Mouse (Mus musculus) CD4-positive, CD25-positive, alpha-beta regulatory T cell, adult 2 months (primary cell): ENCODE data around the gene Szrd1.
"Not testable (repeated sequence)": the region's sequence is repeated elsewhere in the genome, so short reads cannot be mapped to it uniquely, and the experiment has no call there.

ENCODE experiments used
- DNase-seq: peaks from one replicate; pipeline ENCODE4 v3.0.0-alpha.2; 2012; ENCODE audit warnings: low read depth, low spot score

Gene Szrd1

DNA sequence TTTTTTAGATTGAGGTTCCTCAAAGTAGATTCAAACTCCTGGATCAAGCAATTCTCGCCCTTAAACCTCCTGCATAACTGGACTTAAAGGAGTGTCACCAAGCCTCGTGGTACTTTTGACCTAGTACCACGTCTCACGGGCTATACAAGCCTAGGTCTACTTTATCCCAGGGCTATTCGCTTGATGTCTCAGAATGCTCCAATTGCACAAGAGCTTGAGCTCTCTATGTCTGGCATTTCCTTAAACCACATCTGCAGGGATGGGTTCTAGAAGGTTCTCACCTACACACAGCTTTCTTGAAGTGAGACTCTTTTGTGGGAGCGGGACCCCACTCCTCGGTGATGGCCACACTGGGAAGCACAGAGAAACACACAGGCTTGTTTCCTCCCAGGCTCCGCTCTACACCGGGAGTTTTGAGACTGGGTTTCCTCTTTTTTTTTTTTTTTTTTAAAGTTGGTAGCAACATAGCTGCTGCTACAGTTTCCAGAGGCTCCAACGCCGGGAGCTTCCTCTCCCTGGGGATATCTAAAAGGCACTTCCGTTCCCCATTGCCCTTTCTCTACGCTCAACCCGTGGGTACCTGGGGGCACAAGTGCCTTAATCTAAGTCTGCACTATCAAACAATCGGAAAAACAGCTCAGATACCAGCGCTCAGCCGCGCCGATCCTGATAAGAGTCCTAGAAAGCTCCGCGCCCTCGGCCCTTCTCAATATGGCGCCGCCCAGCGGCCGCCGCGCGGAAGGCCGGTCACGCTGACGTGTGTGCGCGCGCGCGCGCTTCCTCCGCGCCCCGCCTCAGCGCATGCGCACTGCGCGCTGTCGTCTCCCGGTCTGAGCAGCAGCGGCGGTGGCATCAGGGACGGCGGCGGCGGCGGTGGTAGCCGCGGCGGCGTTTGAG is 7.8 kb upstream of the Szrd1 start, which contains the start of gene Fbxo42:
Gene Fbxo42, plus strand, starts transcription at position 802 of the 897 bp plus-strand sequence.
- DNase-seq = peak; percentile 98

DNA sequence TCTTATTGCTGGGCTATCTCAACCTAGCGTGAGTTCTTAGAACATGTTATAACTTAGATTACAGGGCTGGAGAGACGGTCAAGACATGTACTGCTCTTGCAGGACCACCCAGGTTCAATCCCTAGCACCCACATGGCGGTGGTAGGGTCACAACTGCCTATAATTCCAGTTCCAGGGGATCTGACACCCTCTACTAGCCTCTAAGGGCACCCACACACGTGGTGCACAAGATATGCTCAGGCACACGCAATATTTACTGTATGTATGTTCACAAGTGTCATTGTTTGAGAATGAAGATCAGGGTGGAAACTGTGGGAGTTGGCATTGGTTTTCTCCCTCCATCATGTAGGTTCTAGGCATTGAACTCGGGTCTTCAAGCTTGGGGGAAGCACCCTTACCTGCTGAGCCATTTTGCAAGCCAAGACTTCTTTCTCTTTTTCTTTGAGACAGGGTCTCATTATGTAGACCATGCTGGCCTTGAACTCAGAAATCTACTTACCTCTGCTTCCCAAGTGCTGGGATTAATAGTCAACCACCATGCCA is 7.0 kb upstream of the Szrd1 start:
- no peak for DNase-seq

DNA sequence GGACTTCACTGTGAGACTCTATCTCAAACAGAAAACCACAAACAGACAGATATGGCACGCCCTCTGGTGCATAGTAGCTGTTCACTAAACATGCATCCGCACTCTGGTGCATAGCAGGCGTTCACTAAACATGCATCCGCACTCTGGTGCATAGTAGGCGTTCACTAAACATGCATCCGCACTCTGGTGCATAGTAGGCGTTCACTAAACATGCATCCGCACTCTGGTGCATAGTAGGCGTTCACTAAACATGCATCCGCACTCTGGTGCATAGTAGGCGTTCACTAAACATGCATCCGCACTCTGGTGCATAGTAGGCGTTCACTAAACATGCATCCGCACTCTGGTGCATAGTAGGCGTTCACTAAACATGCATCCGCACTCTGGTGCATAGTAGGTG is 5.5 kb upstream of the Szrd1 start:
- DNase-seq = not testable (repeated sequence)

DNA sequence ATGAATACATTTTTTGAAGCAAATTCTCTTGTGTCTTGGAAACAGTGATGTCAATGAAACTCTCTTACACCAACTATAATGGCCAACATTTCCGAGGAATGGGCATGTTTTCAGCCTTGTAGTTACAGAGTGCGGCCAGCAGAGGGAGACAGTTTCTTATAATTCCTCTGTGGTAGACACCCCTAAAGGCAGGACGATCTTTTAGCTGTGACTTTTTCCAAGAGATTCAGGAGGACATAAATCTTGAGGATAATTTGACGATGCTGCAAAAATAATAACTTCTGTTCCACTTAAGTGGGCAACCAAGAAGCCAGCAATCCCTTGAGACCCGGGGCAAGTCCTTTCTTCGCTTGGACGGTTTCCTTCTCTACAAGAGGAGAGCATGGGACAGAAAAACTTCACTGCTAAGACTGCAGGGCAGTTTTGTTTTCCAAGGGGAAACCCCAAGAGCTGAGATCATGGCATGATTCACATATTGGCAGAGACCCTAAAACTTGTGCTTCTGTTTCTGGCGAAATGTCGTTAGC is 2.8 kb upstream of the Szrd1 start:
- peak; percentile 87 for DNase-seq

DNA sequence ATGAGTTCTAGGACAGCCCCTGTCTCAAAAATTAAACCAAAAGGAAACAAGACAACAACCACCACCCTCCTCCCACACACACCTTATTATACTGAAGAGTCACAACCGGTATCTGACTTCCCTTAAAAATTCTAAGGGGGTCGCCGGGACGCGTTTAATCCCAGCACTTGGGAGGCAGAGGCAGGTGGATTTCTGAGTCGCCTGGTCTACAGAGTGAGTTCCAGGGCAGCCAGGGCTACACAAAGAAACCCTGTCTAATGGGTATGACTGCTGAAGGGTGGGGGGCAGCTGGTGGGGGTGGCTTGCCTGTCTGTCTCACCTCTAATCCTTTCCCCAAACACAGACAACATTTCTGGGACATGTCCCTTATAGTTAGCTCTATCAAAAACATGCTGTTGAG is 1.4 kb upstream of the Szrd1 start:
- DNase-seq = no peak

DNA sequence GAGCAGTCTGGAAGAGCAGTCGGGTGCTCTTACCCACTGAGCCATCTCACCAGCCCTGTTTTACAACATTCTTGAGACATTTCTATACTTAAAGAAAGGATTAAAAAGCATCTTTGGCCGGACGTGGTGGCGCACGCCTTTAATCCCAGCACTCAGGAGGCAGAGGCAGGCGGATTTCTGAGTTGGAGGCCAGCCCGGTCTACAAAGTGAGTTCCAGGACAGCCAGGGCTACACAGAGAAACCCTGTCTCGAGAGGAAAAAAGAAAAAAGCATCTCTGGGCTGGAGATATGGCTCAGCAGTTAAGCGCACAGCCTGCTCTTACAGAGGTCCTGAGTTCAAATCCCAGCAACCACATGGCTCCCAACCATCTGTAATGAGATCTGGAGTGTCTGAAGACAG is 779 bp upstream of the Szrd1 start:
- DNase-seq = not testable (repeated sequence)

DNA sequence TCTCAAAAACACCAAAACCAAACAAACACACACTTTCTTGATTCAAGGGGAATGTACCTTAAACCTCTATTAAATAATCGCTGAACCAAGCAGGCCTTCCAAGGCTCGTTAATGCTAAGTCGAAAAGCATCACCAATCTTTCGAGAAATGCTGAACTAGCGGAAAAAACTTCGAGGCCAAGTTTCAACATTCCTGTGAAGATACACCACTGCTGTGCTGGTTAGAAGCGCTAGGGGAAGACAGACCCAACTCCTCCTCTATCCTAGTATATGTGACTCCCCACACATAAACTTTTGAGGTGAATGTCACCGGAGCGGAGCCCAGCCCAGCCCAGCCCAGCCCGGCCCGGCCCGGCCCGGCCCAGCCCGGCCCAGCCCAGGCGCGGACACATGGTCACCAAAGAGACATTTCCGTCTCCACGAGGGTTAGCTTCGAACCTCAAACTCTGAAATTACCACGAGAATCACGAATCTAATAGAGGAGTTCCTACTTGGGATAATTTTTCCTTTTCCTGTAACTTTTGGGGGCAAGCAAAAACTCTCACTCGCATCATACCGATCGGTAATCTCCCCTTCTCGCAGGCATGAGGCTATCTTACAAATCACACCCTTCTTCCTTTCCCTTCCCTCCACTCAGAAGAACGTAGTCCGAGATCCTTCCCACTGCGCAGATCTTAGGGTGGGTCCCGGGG is 1.0 kb downstream of the Szrd1 start:
- peak; percentile 69 for DNase-seq

DNA sequence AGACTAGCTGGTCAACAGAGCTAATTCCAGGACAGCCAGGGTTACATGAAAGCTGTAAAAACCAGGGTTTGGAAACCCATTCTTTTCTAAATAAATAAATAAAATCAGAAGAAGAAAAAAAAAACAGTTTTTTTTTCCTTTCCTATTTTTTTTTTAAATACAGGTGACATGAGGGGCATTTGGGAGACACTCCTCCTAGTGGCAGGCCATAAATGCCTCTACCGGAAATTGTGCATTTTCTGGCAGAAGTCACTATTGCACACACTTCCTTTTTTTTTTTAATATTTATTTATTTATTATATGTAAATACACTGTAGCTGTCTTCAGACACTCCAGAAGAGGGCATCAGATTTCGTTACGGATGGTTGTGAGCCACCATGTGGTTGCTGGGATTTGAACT is 1.8 kb downstream of the Szrd1 start:
- DNase-seq = peak; percentile 25

DNA sequence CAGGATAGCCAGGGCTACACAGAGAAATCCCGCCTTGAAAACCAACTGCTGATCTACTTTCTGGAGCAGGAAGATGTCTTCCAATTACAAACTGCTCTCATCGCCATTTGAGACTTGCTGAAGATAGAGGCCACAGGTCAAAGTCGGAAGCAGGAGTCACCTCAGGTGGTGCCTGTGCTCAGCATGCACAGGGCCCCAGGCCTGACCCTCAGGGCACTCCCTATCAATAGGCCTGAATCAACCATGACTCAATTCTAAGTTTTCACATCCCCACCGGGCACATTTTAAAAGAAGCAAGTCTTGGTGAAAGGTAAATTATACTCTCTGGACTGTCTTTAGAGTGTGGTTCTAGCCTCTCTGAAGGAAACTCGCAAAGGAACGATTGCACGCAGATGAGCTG is 3.4 kb downstream of the Szrd1 start:
- no peak for DNase-seq

DNA sequence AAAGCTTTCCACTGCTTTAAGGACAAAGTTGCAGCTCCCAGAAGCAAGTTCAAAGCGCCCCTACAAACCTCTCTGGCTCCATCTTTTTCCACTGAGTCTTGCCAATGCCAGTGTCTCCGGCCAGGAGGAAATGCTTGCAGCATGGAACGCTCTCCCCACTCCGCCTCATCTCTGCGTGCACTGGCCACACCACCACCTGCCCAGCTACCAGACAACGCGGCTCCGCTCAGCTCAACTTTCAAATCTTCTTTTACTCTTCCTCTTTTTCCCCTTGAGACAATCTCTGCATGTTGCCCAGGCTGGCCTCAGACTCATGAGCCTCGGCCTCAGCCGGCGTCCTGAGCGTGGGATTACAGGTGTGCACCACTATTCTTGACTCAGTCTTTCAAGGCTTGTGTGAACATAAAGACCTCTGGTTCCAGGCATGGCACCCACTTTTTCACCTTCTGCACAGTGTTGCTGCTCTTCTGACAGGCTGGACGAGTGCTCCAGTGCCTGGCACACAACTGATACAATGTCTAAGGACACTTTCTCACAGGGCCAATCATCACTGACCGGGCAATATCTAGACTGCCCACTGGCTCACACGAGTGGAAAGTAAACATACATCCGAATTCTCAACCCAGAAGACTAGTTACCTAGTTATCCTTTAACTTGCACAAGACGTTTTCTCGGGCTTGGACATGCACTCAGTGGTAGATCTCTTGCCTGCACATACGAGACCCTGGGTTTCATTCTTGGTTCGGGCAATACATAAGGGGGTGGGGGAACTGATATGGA is 4.6 kb downstream of the Szrd1 start:
- DNase-seq = no peak

DNA sequence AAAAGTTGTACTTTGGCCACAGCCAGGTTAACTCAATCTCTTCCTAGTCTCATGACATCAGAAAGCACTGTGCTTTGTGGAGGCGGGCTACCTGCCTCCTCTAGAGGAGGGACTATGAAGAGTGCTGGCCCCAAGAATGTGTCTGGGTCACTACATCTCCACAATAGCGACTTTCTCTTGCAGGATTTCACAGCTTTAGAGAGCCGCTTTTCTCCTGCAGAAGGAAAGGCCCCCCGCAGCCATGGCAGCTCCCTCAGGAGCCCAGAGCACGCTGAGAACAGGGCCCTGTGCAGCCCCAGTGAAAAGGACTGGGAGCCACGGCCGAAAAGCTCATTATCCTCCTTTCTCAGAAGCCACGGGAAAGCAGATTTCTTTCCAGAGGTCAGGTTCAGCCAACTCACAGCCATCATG is 5.5 kb downstream of the Szrd1 start:
- DNase-seq = no peak

DNA sequence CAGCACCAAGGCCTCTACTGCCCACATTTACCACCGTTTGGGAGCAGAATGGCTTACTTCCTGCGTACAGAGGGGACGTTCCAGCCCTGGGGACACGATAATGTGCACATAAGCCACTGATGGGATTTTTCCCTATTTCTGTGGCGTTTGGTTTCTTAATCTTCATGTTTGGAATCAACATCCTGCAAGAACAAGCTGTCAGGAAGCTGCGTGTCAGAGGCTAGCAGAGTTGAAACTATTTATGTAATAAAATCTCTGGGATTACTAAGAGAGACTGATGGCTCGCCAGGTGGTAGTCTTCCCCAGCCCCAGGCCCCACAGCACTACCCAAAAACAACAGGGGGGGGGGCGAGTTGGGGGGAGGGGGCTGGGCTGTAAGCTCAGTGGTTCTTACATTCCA is 6.3 kb downstream of the Szrd1 start:
- no peak for DNase-seq

DNA sequence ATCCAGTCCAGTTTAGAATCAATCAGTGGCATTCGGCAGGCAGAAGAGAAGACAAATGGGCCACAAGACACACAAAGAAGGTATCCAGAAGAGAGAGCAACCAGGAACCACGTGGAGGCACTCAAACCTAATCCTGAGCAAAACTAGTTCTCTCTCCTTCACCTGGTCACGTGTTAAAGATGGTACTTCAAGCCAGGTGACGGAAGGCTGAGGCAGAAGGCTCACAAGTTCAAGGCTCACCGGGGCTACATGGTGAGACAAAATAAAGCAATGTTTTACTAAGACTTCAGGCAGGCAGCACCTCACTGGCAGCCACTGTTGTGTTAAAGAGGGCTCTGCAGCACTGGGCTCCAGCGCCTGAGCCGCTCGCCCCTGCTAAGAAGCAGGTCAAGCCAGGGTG is 7.4 kb downstream of the Szrd1 start:
- DNase-seq = no peak

DNA sequence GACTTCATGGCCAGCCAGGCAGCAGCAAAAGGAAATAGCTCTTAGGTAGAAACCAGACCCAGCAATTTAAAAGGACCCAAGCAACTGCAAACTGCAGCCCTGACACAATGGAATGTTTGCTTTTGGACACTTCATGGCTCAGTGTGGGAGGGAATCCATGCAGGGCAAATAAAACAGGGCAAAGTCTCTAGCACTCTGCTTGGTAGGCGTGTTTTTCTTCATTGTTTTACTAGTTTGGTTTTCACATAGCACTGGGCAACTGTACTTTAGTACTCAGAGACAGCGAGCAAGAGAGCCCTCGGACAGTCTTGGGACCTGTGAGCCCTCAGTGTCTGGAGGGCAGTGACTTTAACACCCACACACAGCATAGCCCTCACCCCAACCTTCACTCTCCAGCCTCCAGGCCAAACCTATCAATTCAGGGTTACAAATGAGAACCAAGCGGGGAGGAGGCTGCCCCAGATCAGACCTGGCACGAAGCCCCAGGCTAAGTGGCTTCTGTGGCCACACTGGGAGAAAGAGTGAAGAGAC is 8.0 kb downstream of the Szrd1 start:
- no peak for DNase-seq

DNA sequence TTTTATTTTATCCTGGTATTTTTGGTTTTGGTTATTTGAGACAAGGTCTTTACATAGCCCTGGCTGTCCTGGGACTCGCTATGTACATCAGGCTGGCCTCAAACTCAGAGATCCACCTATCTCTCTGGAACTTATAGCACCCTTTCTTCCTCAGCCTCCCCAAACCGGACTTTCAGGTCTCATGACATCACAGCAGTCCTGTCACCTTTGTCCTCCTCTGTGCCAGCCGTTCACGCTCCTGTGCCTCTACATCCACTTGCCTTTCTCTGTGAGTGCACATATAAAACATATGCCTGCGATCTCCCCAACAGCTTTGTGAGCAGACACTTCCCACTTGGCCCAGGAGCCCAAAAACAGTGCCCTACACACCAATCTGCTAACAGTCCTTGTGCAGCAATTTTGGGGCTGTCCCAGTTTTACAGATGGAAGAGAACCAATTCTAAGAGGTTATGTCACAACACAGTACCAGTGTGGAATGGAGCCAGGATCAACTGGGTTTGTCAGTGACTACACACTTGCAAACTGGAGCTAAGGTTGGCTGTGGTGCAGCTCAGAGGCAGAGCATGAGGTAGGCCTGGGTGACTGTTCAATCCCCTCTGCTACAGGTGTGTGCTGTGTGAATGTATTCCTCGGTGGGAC is 8.8 kb downstream of the Szrd1 start:
- DNase-seq = no peak

DNA sequence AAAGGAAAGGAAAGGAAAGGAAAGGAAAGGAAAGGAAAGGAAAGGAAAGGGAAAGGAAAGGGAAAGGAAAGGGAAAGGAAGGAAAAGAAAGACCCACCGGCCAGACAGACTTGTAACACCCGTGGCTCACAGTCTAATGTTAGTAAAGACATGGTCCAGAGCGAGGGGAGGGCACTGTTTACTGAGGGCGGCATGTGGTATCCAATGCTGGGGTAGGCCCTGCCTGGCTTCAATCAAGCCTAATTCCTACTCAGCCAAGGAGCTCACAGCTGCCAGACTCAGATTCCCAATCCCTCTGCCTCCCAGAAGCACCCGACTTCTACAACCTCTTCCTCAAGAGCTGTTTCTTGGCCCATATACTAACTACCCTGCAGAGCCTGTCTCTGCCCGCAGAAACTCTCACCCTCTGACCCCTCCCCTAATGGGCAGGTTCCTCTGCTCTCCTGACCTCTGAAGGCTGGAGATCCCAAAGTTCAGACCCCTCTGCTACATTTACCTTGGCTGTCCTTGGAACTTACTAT is 10.3 kb downstream of the Szrd1 start:
- DNase-seq = peak; percentile 28

DNA sequence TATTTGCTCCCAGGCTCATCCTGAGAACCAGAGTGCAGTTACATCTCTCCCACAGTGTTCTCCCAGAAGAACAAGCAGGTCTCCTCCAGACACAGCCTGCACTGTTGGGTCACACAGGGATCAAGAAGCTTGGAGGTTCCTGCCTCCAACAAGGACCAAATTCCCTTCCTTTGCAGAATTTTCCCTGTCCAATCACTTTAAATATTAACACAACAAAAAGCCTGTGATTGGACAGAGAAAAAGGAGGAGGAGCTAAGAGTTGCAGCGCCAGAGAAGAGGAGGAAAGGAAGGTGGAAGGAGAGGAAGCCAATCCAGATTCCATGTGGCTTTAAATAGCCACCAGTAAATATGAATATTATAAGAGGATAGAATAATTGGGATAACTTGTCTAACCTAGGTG is 16.5 kb downstream of the Szrd1 start:
- DNase-seq = no peak

DNA sequence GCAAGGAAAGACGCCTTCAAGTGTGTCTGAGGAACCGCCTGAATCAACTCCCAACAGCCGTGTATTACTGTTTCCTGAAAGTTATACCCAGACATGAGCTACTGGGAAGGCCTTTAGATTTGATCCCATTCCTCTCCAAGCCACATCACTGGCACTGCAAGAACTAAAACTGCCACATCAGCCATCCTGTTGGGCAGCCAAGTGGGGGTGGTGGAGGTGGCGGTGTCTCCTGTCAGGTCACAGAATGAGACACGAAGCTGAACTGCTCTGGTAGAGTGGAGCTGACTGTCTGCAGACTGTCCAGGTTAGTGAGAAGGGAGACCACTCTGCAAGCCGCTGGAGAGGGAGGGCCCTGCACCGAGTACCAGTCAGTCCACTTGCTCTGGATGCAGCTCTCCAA is 16.9 kb downstream of the Szrd1 start:
- DNase-seq = no peak

DNA sequence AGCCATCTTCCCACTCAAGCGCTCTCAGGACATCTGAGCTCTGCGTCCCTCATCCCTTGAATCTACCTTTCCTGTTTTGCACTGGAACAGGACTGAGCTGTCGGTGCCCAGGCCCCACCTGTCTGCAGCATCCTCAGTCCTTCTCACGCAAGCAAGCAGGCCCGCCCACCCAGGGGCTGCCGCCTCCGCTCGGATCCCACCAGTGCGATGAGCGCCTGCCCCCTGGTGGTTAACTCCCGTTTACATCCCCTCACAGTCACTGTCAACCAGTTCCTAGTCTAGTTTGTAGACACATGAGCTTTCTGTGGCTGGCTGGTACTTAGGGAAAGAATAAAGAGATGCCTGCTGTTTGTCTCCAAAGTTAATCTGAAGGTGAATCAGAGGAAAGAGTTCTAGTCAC is 18.9 kb downstream of the Szrd1 start:
- peak; percentile 65 for DNase-seq

DNA sequence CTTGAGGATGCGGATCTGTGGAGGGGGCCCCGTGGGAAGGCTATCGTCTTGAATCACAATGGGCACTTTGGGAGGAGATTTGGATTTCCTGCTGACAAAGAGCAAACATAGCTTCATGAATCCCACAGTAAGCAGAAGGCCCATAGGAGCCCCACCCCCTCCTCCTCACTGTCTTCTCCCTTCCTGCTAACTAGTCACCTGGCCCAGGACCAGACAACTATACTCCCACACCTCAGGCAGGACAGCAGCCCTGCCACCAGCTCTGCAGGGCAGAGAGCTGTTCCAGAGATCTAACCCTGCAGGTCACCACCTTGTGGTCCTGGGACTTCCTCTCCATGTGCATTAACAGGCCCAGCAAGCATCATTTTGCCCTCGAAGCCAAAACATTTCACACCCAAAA is 20.9 kb downstream of the Szrd1 start:
- no peak for DNase-seq

DNA sequence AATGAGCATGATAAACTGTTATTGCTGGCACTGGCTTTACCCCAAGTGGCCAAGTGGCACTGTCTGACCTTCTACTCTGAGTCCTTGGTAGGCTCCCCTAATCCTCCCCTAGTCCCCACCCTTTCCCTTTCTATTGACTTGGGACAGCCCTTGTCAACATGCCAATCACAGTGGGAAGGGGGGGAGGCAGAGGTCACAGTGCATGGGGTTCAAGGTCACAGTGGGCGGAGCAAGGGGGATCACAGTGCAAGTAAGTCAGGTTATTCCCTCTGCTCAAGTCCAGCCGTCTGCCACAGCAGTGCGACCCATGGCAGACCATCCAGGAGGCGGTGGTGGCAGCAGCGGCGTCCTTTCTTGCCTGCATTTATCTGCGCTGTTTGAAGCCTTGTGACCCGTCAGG is 24.2 kb downstream of the Szrd1 start:
- no peak for DNase-seq
